Mouse (Mus musculus) forebrain, embryonic 12.5 days (tissue): ENCODE data around the gene Pmel. TPM values are rescaled to one million over a fixed set of nuclear protein-coding genes. Genes with fewer than 3 reads are reported as not detected.

Experiments used
- ATAC-seq: fragments of 200-750 bp; cut with Nextera tagmentation; 2 replicates; pipeline ENCODE4 v1.8.0; 2017; ENCODE audit warnings: moderate TSS enrichment; ENCODE audit not compliant: low FRiP score
- H3K27ac ChIP-seq: fragments of 300-500 bp; sonication (generic); 2 replicates; pipeline ENCODE4 v1.5.1; 2016; ENCODE audit warnings: mild to moderate bottlenecking
- H3K27me3 ChIP-seq: fragments of 300-500 bp; sonication (generic); 2 replicates; pipeline ENCODE4 v1.6.1; 2016; ENCODE audit warnings: mild to moderate bottlenecking
- H3K36me3 ChIP-seq: fragments of 300-500 bp; sonication (generic); replicated peaks from 2 replicates; pipeline ENCODE4 v1.6.1; 2016; ENCODE audit warnings: mild to moderate bottlenecking
- H3K4me1 ChIP-seq: fragments of 300-500 bp; sonication (generic); 2 replicates; pipeline ENCODE4 v1.6.1; 2016
- H3K4me2 ChIP-seq: fragments of 300-500 bp; sonication (generic); 2 replicates; pipeline ENCODE4 v1.6.1; 2016; ENCODE audit warnings: mild to moderate bottlenecking, moderate library complexity
- H3K4me3 ChIP-seq: fragments of 300-500 bp; sonication (generic); replicated peaks from 2 replicates; pipeline ENCODE4 v1.5.1; 2016; ENCODE audit warnings: mild to moderate bottlenecking
- H3K9ac ChIP-seq: fragments of 300-500 bp; sonication (generic); 2 replicates; pipeline ENCODE4 v1.6.1; 2016; ENCODE audit warnings: mild to moderate bottlenecking
- H3K9me3 ChIP-seq: fragments of 300-500 bp; sonication (generic); 2 replicates; pipeline ENCODE4 v1.6.1; 2016
- WGBS: fragments of 180-500 bp; shearing (Covaris S2); methylation state at CpG from one replicate; pipeline ENCODE4 v1.1.7; 2016; 5-methylcytosine and 5-hydroxymethylcytosine counted together
- polyA plus RNA-seq: library from polyadenylated mRNA; unstranded; fragments of >200 nt; fragmentation: Nextera tagmentation; extraction: Ambion mirVana; gene quantifications from 2 replicates; pipeline ENCODE4 v1.2.1, GENCODE M21; 2016

The Pmel gene
- 0.88 and 4.4 TPM in 2 replicates for polyA plus RNA-seq

- peak within 1 kb of the TSS; percentile 77 for H3K4me3 ChIP-seq
- H3K9me3 ChIP-seq = no peaks in the 10 kb centered on the region
- peaks cover 27% of the 10 kb centered on the region for H3K4me1 ChIP-seq
- H3K36me3 ChIP-seq = peaks cover 44% of the 10 kb centered on the region
- peak within 1 kb of the TSS; percentile 78 for H3K9ac ChIP-seq
- 23% methylated on average over 4 of the region's 4 CpGs for WGBS
- ATAC-seq = no peak
- 0 out of 2 replicates have a peak, but pooled peaks cover 2% of the 10 kb centered on the region for H3K27me3 ChIP-seq
- H3K4me2 ChIP-seq = peak within 1 kb of the TSS; percentile 71
- H3K27ac ChIP-seq = peak within 1 kb of the TSS; percentile 91
These were observed at the start of gene Pmel for GRCm38 (mm10) chr10:128703895-128704294. TSS of gene Pmel (plus strand) at chr10:128704195.

DNA sequence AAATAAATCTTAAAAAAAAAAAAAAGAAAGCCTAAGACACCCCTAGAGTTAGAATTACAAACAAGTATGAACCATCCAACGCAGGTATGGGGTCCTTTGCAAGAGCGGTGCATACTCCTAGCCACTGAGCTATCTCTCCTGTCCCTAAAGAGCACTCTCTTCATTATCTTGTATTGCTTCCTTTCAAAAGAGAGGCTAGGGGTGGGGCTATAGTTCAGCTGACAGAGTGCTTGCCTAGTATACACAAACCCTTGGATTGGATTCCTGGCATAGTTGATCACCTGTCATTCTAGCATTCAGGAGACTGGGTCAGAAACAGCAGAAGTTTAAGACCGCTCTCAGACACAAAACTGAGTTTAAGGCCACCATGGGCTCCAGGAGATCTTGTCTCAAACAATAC, 48.7 kb upstream of the Pmel start:
- no peaks in the 10 kb centered on the region for H3K4me1 ChIP-seq
- no peaks in the 10 kb centered on the region for H3K36me3 ChIP-seq
- no peak overlapping the region for H3K4me2 ChIP-seq
- H3K9ac ChIP-seq = no peak overlapping the region
- H3K27ac ChIP-seq = no peak overlapping the region
- 91% methylated on average over 3 of the region's 3 CpGs for WGBS
- ATAC-seq = no peak
- no peak overlapping the region for H3K4me3 ChIP-seq
- no peaks in the 10 kb centered on the region for H3K27me3 ChIP-seq
- H3K9me3 ChIP-seq = no peaks in the 10 kb centered on the region

DNA sequence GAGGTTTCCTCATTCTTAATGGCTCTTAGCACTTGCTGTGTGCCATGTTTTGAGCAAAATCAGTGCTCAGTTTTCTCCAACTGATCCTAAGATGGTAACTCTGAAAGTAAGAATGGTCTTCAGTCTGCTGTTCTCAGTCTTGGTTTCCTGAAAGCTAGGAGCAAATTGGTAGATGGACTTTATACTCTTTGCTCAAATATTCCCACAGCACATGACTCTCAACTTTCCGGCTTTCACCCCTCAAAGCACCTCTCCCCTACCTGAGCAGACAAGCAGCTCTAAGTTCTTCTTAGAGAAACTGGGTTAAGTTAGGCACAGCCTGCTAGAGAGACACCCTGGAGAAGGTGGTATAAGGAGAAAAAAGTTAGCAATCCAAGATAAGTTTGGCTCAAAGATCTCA, 47.3 kb upstream of the Pmel start:
- no peak overlapping the region for H3K27ac ChIP-seq
- H3K4me3 ChIP-seq = no peak overlapping the region
- no peaks in the 10 kb centered on the region for H3K36me3 ChIP-seq
- H3K4me1 ChIP-seq = no peaks in the 10 kb centered on the region
- H3K4me2 ChIP-seq = no peak overlapping the region
- WGBS = 91% methylated on average over 1 of the region's 1 CpGs
- H3K27me3 ChIP-seq = no peaks in the 10 kb centered on the region
- H3K9me3 ChIP-seq = no peaks in the 10 kb centered on the region
- no peak overlapping the region for H3K9ac ChIP-seq
- no peak for ATAC-seq

GRCm38 (mm10) chr10:128657844-128658243, 46.2 kb upstream of the Pmel start:
- no peak for ATAC-seq
- Histone ChIP-seq H3K4me3 (no peak overlapping the region), H3K27me3 (no peaks in the 10 kb centered on the region), H3K27ac (no peak overlapping the region), H3K36me3 (no peaks in the 10 kb centered on the region), H3K4me1 (no peaks in the 10 kb centered on the region), H3K9ac (no peak overlapping the region), H3K4me2 (no peak overlapping the region), H3K9me3 (no peaks in the 10 kb centered on the region)
- 68% methylated on average over 9 of the region's 9 CpGs for WGBS

DNA sequence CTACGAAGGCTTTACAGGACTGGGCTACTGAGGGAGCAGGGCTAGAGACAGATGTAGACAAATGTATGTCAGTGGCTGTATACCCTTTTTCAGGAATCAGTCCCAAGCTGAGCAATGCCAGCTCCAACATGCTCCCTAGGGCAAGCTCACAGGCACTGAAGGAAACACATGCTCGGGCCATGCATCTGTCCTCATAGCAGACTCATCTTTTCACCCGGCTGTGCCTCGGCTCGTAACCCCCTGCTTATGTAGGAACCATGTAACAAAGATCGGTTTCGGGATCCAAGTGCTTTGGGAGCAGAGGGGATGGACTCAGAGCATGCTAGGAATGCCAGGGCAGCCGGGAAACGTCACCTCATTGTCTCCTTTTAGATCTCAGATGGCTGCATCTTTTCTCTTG, 44.5 kb upstream of the Pmel start:
- no peak overlapping the region for H3K4me3 ChIP-seq
- no peaks in the 10 kb centered on the region for H3K4me1 ChIP-seq
- H3K27ac ChIP-seq = no peak overlapping the region
- no peak overlapping the region for H3K4me2 ChIP-seq
- H3K27me3 ChIP-seq = no peaks in the 10 kb centered on the region
- ATAC-seq = no peak
- 57% methylated on average over 9 of the region's 9 CpGs for WGBS
- H3K9ac ChIP-seq = no peak overlapping the region
- no peaks in the 10 kb centered on the region for H3K36me3 ChIP-seq
- no peaks in the 10 kb centered on the region for H3K9me3 ChIP-seq

DNA sequence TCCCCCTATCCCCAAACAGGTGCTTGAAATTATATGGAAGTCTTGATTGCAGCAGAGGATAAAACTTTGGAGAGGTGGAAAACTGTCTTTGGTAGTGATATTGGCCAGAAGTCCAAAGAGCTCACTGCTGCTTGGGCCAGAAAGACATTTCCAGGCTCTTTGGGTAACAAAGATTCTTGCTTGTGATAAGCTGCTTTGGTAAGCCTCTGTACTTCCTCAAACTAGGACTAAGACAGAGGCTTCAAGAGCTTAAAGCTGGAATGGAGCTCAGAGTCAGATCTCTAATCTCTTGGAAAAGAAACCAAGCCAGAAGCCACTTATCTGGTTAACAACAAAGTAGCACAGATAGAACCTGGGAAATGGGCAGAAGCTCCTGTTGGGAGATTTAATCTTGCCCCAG, 41.5 kb upstream of the Pmel start:
- Histone ChIP-seq H3K36me3 (no peaks in the 10 kb centered on the region), H3K4me3 (no peak overlapping the region), H3K27ac (no peak overlapping the region), H3K4me2 (no peak overlapping the region), H3K9ac (no peak overlapping the region), H3K9me3 (no peaks in the 10 kb centered on the region), H3K27me3 (no peaks in the 10 kb centered on the region), H3K4me1 (no peaks in the 10 kb centered on the region)
- no peak for ATAC-seq

- Histone ChIP-seq H3K4me3 (no peak overlapping the region), H3K4me1 (peaks cover 6% of the 10 kb centered on the region), H3K36me3 (no peaks in the 10 kb centered on the region), H3K27me3 (no peaks in the 10 kb centered on the region), H3K9ac (no peak overlapping the region), H3K9me3 (no peaks in the 10 kb centered on the region), H3K27ac (no peak overlapping the region), H3K4me2 (no peak overlapping the region)
- no peak for ATAC-seq
- 74% methylated on average over 5 of the region's 5 CpGs for WGBS
These were observed 40.4 kb upstream of the Pmel start for GRCm38 (mm10) chr10:128663441-128664220.

DNA sequence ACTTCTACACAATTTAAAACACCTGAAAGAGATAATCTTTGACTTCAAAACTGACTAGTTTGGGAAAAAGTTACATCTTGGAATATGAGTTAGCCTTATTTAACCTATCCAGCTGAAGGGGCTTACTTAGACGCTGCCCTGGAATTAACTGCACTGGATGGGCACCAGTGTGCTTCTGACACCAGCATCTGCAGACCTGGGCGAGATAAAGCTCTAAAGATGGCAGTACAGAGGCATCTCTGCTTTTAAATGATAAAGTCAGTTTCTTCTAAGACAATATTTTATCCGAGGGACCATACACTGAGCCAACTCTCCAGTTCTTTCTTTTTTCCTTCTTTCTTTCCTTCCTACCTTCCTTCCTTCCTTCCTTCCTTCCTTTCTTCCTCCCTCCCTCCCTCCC, 39.2 kb upstream of the Pmel start:
- Histone ChIP-seq H3K4me1 (peaks cover 12% of the 10 kb centered on the region), H3K27me3 (no peaks in the 10 kb centered on the region), H3K27ac (no peak overlapping the region), H3K9me3 (no peaks in the 10 kb centered on the region), H3K4me3 (no peak overlapping the region), H3K36me3 (no peaks in the 10 kb centered on the region), H3K4me2 (no peak overlapping the region), H3K9ac (no peak overlapping the region)
- WGBS = 75% methylated on average over 3 of the region's 3 CpGs
- no peak for ATAC-seq

DNA sequence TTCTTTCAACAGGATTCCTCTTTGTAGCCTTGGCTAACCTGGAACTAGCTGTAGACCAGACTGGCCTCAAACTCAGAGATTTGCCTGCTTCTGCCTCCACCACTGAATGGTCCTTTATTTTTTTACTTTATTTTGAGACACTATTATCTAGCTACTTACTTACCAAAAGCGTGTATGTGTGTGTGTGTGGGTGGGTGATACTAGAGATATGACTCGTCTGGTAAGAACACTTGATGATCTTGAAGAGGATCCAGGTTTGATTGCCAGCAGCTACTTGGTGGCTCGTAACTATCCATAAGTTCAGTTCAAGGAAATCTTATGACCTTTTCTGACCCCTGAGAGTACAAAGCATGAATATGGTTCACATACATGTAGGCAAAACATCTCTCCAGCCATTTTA, 38.7 kb upstream of the Pmel start:
- Histone ChIP-seq H3K27me3 (peaks cover 3% of the 10 kb centered on the region), H3K4me3 (no peak overlapping the region), H3K4me2 (no peak overlapping the region), H3K4me1 (peaks cover 12% of the 10 kb centered on the region), H3K36me3 (no peaks in the 10 kb centered on the region), H3K9ac (no peak overlapping the region), H3K9me3 (no peaks in the 10 kb centered on the region), H3K27ac (no peak overlapping the region)
- 82% methylated on average over 3 of the region's 3 CpGs for WGBS
- no peak for ATAC-seq

DNA sequence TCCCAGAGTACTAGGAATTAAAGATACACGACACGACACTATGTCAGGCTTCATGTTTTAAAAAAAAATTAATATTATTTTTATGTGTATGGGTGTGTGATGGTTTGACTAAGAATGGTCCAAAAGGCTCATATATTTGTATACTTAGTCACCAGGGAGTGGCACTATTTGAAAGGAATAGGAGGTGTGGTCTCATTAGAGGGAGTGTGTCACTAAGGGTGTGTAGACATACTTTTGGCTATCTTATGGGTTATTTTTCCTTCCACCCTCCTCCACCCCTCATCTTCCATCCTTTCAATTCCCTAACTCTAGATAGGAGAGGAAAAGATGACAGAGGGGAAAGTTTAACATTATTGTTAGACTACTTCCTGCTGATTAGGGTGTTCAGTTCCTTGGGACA, 38.2 kb upstream of the Pmel start:
- Histone ChIP-seq H3K4me1 (peaks cover 12% of the 10 kb centered on the region), H3K27ac (no peak overlapping the region), H3K4me2 (no peak overlapping the region), H3K36me3 (no peaks in the 10 kb centered on the region), H3K9me3 (no peaks in the 10 kb centered on the region), H3K27me3 (peaks cover 5% of the 10 kb centered on the region), H3K4me3 (no peak overlapping the region), H3K9ac (no peak overlapping the region)
- WGBS = 97% methylated on average over 2 of the region's 2 CpGs
- no peak for ATAC-seq

- H3K36me3 ChIP-seq = peaks cover 6% of the 10 kb centered on the region; the same call in 1 of the 2 replicates
- WGBS = under 1% methylated on average over 40 of the region's 42 CpGs
- H3K4me2 ChIP-seq = peak overlapping the region; percentile 78
These were observed 35.0 kb upstream of the Pmel start for GRCm38 (mm10) chr10:128668790-128669672.

DNA sequence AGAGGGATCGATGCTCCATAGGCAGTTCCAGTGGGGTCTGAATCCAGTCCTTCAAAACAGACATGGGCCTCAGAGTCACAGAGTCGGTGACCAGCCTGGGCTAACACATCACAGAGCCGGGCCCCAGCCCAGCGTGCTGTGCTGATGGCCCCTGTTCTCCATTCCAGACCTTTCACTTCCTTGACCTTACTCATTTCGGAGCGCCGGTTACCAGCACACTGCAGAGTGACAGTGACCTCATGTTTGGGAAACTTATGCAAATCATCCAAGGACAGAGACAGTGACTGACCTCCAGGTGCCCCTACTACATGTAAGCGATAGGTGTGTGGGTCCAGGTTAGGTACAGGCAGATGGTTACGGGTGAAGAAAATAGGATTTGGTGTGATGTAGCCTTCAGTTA, 32.8 kb upstream of the Pmel start:
- H3K4me1 ChIP-seq = peaks cover 22% of the 10 kb centered on the region
- WGBS = 93% methylated on average over 9 of the region's 9 CpGs
- peaks cover 12% of the 10 kb centered on the region for H3K27me3 ChIP-seq
- H3K36me3 ChIP-seq = peaks cover 6% of the 10 kb centered on the region; the same call in 1 of the 2 replicates
- no peak for ATAC-seq
- no peak overlapping the region for H3K4me2 ChIP-seq
- no peak overlapping the region for H3K9ac ChIP-seq
- H3K9me3 ChIP-seq = no peaks in the 10 kb centered on the region
- no peak overlapping the region for H3K4me3 ChIP-seq
- H3K27ac ChIP-seq = no peak overlapping the region

More at GRCm38 (mm10) chr10:128668790-128669672, 35.0 kb upstream of the Pmel start:
- peak; percentile 66 for ATAC-seq
- Histone ChIP-seq H3K4me3 (peak overlapping the region; percentile 78), H3K9me3 (no peaks in the 10 kb centered on the region), H3K27me3 (peaks cover 12% of the 10 kb centered on the region), H3K27ac (peak overlapping the region; percentile 31; the same call in 1 of the 2 replicates), H3K9ac (peak overlapping the region; percentile 75), H3K4me1 (peaks cover 18% of the 10 kb centered on the region)
